Mouse (Mus musculus): ENCODE measurements around the gene Arap2. TPM values are rescaled to one million over a fixed set of nuclear protein-coding genes. Genes with fewer than 3 reads are reported as not detected.

The Arap2 gene
- polyA plus RNA-seq, 1 experiment from 2014 or later = 0.43 TPM

Other genes starting within 250 kb of the Arap2 start
- not detected in 2 replicates for gene Dthd1, start 47.7 kb upstream of the Arap2 start, polyA plus RNA-seq (2016; fragmentation: Nextera tagmentation; extraction: Ambion mirVana)